ENCODE assay signal across 19 mouse cellular contexts in genomic region chr13:73771131-73771530, GRCm38 (mm10). TPM values are rescaled to one million over a fixed set of nuclear protein-coding genes. Genes with fewer than 3 reads are reported as not detected.
DNase-seq lines count a peak whose midpoint lies in the region; ATAC-seq and TF ChIP-seq lines count a peak whose summit lies in the region.
"Had no signal": no experiment of that assay in that cellular context is flagged by ENCODE, and none has a peak within 500 bp of the region (broad histone marks: within the 10 kb centered on the region; RNA-seq: fewer than 3 reads in every experiment).

No protein-coding gene starts in this region.

- TF ChIP-seq CTCF in kidney, postnatal 0 days (IDR thresholded peaks at IDR 0.05; ENCODE audit: low read depth), result no peak
- TF ChIP-seq CTCF in small intestine, adult 2 months (IDR thresholded peaks at IDR 0.05; ENCODE audit: extremely low read depth, insufficient read length, insufficient replicate concordance, low read depth, low read length), result no peak

- no peak for TF ChIP-seq POLR2A in small intestine, adult 2 months (IDR thresholded peaks at IDR 0.05; ENCODE audit: low read depth, low read length)

- no peaks in the 10 kb centered on the region for H3K27me3 ChIP-seq in kidney, postnatal 0 days (ENCODE audit: insufficient read depth, low read length)
- H3K27me3 ChIP-seq in intestine, embryonic 15.5 days (replicated peaks), result no peaks in the 10 kb centered on the region
- no peaks in the 10 kb centered on the region for H3K27me3 ChIP-seq in small intestine, adult 2 months (ENCODE audit: control insufficient read depth, insufficient read depth, low read length)
- H3K27me3 ChIP-seq: embryonic facial prominence, embryonic 12.5 days; heart, embryonic 15.5 days; neural tube, embryonic 13.5 days had no signal

- no peaks in the 10 kb centered on the region for H3K9me3 ChIP-seq in kidney, postnatal 0 days (replicated peaks; ENCODE audit: low read length)
- H3K9me3 ChIP-seq in intestine, embryonic 15.5 days, result no peaks in the 10 kb centered on the region
- H3K9me3 ChIP-seq: embryonic facial prominence, embryonic 12.5 days; forebrain, embryonic 10.5 days; heart, embryonic 15.5 days; megakaryocyte, embryonic 14.5 days; neural tube, embryonic 13.5 days had no signal

- no peak for ATAC-seq in kidney, postnatal 0 days (replicated peaks; ENCODE audit: low FRiP score, low read depth)
- no peak for ATAC-seq in intestine, embryonic 15.5 days

- 46% methylated on average over 3 of the region's 3 CpGs for WGBS in kidney, postnatal 0 days
- 40% methylated on average over 3 of the region's 3 CpGs for WGBS in intestine, embryonic 15.5 days
- 24% methylated on average over 3 of the region's 3 CpGs for WGBS in small intestine, adult 2 months

- no peak overlapping the region for H3K9ac ChIP-seq in kidney, postnatal 0 days (ENCODE audit: low read depth, low read length)
- H3K9ac ChIP-seq in intestine, embryonic 15.5 days, result no peak overlapping the region
- H3K9ac ChIP-seq: embryonic facial prominence, embryonic 12.5 days; heart, embryonic 15.5 days; hindbrain, embryonic 14.5 days; neural tube, embryonic 13.5 days had no signal

- intact Hi-C loops in heart, postnatal 10 days (cut with DNase I), result no loop called here

- no peak overlapping the region for H3K4me2 ChIP-seq in kidney, postnatal 0 days (ENCODE audit: low read length)
- peak overlapping the region; percentile 46 for H3K4me2 ChIP-seq in intestine, embryonic 15.5 days (replicated peaks)
- H3K4me2 ChIP-seq: embryonic facial prominence, embryonic 12.5 days; heart, embryonic 15.5 days; hindbrain, embryonic 14.5 days; neural tube, embryonic 13.5 days had no signal

- H3K4me3 ChIP-seq in kidney, postnatal 0 days (replicated peaks; ENCODE audit: low read depth, low read length), result no peak overlapping the region
- H3K4me3 ChIP-seq in intestine, embryonic 15.5 days (replicated peaks), result no peak overlapping the region
- H3K4me3 ChIP-seq in small intestine, adult 2 months (ENCODE audit: low read depth, low read length), result no peak overlapping the region
- H3K4me3 ChIP-seq: embryonic facial prominence, embryonic 12.5 days; forebrain, embryonic 10.5 days; heart, embryonic 15.5 days; left cerebral cortex, adult 2 months; megakaryocyte, embryonic 14.5 days; neural tube, embryonic 13.5 days had no signal

- no peaks in the 10 kb centered on the region for H3K36me3 ChIP-seq in kidney, postnatal 0 days (ENCODE audit: insufficient read depth, low read length)
- no peaks in the 10 kb centered on the region for H3K36me3 ChIP-seq in intestine, embryonic 15.5 days
- peaks cover 12% of the 10 kb centered on the region for H3K36me3 ChIP-seq in small intestine, adult 2 months (ENCODE audit: control insufficient read depth, insufficient read depth, low read length)
- H3K36me3 ChIP-seq: heart, embryonic 15.5 days; neural tube, embryonic 13.5 days had no signal

- H3K27ac ChIP-seq in kidney, postnatal 0 days, result 0 out of 2 replicates have a peak overlapping the region, but pooled peaks have one; percentile 19
- H3K27ac ChIP-seq in intestine, embryonic 15.5 days, result peak overlapping the region; percentile 86
- H3K27ac ChIP-seq in small intestine, adult 2 months (ENCODE audit: insufficient read depth, low read depth, low read length), result peak overlapping the region; percentile 96
- H3K27ac ChIP-seq: embryonic facial prominence, embryonic 12.5 days; forebrain, embryonic 10.5 days; heart, embryonic 15.5 days; hindbrain, embryonic 14.5 days; left cerebral cortex, adult 2 months; neural tube, embryonic 13.5 days had no signal

- peaks cover 22% of the 10 kb centered on the region for H3K4me1 ChIP-seq in kidney, postnatal 0 days (replicated peaks; ENCODE audit: insufficient read depth, low read length)
- H3K4me1 ChIP-seq in intestine, embryonic 15.5 days (replicated peaks), result peaks cover 47% of the 10 kb centered on the region
- H3K4me1 ChIP-seq in small intestine, adult 2 months (ENCODE audit: control insufficient read depth, insufficient read depth, insufficient read length, low read length), result peaks cover 76% of the 10 kb centered on the region

- DNase-seq in heart, adult 11 months, result peak; percentile 95
- no peak for DNase-seq in heart, postnatal 10 days
- DNase-seq in kidney, postnatal 0 days (ENCODE audit: low spot score), result peak; percentile 27
- DNase-seq in kidney, adult 18-20 months, result no peak
- DNase-seq in right cerebral cortex, postnatal 25 days, result no peak
- DNase-seq in urinary bladder, postnatal 25 days (ENCODE audit: low spot score), result no peak
- DNase-seq: adrenal gland, adult 8-10 months; cerebellum, postnatal 10 days; lung, postnatal 10 days; thymus, postnatal 14 days had no signal

RNA-seq across cellular contexts. Expression of gene Slc12a7, which starts 38.2 kb away (rescaled TPM):
- 100 to 1,000 TPM; 160 to 180 TPM for total RNA-seq in heart, postnatal 10 days (2021)
- 14.7 and 16.1 TPM in 2 replicates for polyA plus RNA-seq in kidney, postnatal 0 days (2015; fragmentation: Nextera tagmentation; extraction: Ambion mirVana)
- polyA plus RNA-seq in intestine, embryonic 15.5 days (2015; fragmentation: Nextera tagmentation; extraction: Ambion mirVana), result 25.3 and 27.4 TPM in 2 replicates
- polyA plus RNA-seq in small intestine, adult 2 months (2012; rRNA removed), result 74.3 and 147 TPM in 2 replicates

Comparison
In these comparisons a context has a peak if more than half of its experiments do, and no peak if none do; other contexts are left out.
1. DNase-seq: peak in heart, adult 11 months (single experiment) and kidney, postnatal 0 days (single experiment); none in heart, postnatal 10 days (0 of 2), kidney, adult 18-20 months (single experiment), right cerebral cortex, postnatal 25 days (single experiment) and urinary bladder, postnatal 25 days (single experiment).
2. H3K27ac ChIP-seq: peak in every context shown above with its lines; median percentile 96 in small intestine, adult 2 months; 86 in intestine, embryonic 15.5 days; 19 in kidney, postnatal 0 days.